Mouse (Mus musculus) cortical plate, adult 2 months (tissue): Measurements from ENCODE around the gene Ddx11.

ENCODE experiments used
- CTCF ChIP-seq: fragments of 200-500 bp; IDR thresholded peaks from 2 replicates; pipeline ENCODE4 v1.5.1; 2011; ENCODE audit warnings: mild to moderate bottlenecking, control low read depth, low read length; ENCODE audit not compliant: insufficient read depth; ENCODE audit errors: extremely low read depth
- POLR2A ChIP-seq: fragments of 200-500 bp; IDR thresholded peaks from 2 replicates; pipeline ENCODE4 v1.6.1; 2011; ENCODE audit warnings: mild to moderate bottlenecking, low read length, control low read depth; ENCODE audit not compliant: insufficient read depth; ENCODE audit errors: extremely low read depth

- TF ChIP-seq CTCF (no peak), POLR2A (no peak)
Observed at GRCm38 (mm10) chr17:66125211-66125610, 1.9 kb downstream of the Ddx11 start.
